Mouse (Mus musculus) liver, embryonic 13.5 days (tissue): ENCODE data around the gene Emc10. TPM values are rescaled to one million over a fixed set of nuclear protein-coding genes. Genes with fewer than 3 reads are reported as not detected.

Source experiments
- ATAC-seq: fragments of 200-750 bp; cut with Nextera tagmentation; 2 replicates; pipeline ENCODE4 v1.8.0; 2017; ENCODE audit warnings: low read depth, mild to moderate bottlenecking, moderate number of reproducible peaks, moderate library complexity
- DNase-seq: peaks from one replicate; pipeline ENCODE4 v3.0.0; 2022
- H3K27ac ChIP-seq: fragments of 300-500 bp; sonication (generic); 2 replicates; pipeline ENCODE4 v1.5.1; 2015; ENCODE audit warnings: moderate library complexity, mild to moderate bottlenecking, inconsistent platforms
- H3K27me3 ChIP-seq: fragments of 300-500 bp; sonication (generic); 2 replicates; pipeline ENCODE4 v1.6.1; 2015; ENCODE audit warnings: mild to moderate bottlenecking, inconsistent platforms
- H3K36me3 ChIP-seq: fragments of 300-500 bp; sonication (generic); 2 replicates; pipeline ENCODE4 v1.6.1; 2015; ENCODE audit warnings: mild to moderate bottlenecking, inconsistent platforms
- H3K4me1 ChIP-seq: fragments of 300-500 bp; sonication (generic); replicated peaks from 2 replicates; pipeline ENCODE4 v1.6.1; 2015; ENCODE audit warnings: inconsistent platforms
- H3K4me2 ChIP-seq: fragments of 300-500 bp; sonication (generic); 2 replicates; pipeline ENCODE4 v1.6.1; 2015; ENCODE audit warnings: inconsistent platforms, mild to moderate bottlenecking, moderate library complexity
- H3K4me3 ChIP-seq: fragments of 300-500 bp; sonication (generic); replicated peaks from 2 replicates; pipeline ENCODE4 v1.5.1; 2015; ENCODE audit warnings: mild to moderate bottlenecking, inconsistent platforms
- H3K9ac ChIP-seq: fragments of 300-500 bp; sonication (generic); 2 replicates; pipeline ENCODE4 v1.6.1; 2015; ENCODE audit warnings: mild to moderate bottlenecking, inconsistent platforms
- H3K9me3 ChIP-seq: fragments of 300-500 bp; sonication (generic); replicated peaks from 2 replicates; pipeline ENCODE4 v1.6.1; 2016; ENCODE audit warnings: inconsistent platforms
- WGBS: fragments of 180-500 bp; shearing (Covaris S2); methylation state at CpG from one replicate; pipeline ENCODE4 v1.1.7; 2015; ENCODE audit not compliant: insufficient replicate concordance; 5-methylcytosine and 5-hydroxymethylcytosine counted together
- polyA plus RNA-seq: library from polyadenylated mRNA; unstranded; fragments of >200 nt; fragmentation: Nextera tagmentation; extraction: Ambion mirVana; gene quantifications from 2 replicates; pipeline ENCODE4 v1.2.1, GENCODE M21; 2015

The Emc10 gene
- polyA plus RNA-seq, 1 experiment from 2014 or later = 43.3 TPM

DNA sequence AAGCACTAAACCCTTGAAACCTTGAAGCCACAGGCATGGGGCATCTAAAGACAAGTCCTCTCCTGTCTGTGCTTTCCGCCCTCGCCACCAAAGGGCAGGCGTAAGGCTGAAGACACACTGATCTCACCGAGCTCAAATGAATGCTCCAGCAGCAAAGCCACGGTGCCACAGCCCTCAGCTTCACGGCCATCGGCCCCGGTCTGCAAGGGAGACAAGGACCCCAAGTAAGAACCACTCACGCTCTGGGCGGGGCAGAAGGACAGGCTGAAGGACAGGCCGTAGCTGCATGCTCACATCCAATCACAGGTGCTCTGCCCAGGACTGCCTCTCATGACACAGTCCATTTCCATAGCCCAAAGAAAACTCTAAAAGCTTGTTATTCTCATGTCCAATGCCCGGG is 1.6 kb downstream of the Emc10 start:
- Histone ChIP-seq H3K4me3 (peak overlapping the region; percentile 78), H3K9ac (peak overlapping the region; percentile 86; the same call in 1 of the 2 replicates), H3K27ac (no peak overlapping the region), H3K9me3 (no peaks in the 10 kb centered on the region), H3K27me3 (peaks cover 11% of the 10 kb centered on the region), H3K36me3 (peaks cover 49% of the 10 kb centered on the region), H3K4me1 (peaks cover 44% of the 10 kb centered on the region), H3K4me2 (peak overlapping the region; percentile 95)
- DNase-seq (no peak), ATAC-seq (no peak)
- 88% methylated on average over 12 of the region's 12 CpGs for WGBS

DNA sequence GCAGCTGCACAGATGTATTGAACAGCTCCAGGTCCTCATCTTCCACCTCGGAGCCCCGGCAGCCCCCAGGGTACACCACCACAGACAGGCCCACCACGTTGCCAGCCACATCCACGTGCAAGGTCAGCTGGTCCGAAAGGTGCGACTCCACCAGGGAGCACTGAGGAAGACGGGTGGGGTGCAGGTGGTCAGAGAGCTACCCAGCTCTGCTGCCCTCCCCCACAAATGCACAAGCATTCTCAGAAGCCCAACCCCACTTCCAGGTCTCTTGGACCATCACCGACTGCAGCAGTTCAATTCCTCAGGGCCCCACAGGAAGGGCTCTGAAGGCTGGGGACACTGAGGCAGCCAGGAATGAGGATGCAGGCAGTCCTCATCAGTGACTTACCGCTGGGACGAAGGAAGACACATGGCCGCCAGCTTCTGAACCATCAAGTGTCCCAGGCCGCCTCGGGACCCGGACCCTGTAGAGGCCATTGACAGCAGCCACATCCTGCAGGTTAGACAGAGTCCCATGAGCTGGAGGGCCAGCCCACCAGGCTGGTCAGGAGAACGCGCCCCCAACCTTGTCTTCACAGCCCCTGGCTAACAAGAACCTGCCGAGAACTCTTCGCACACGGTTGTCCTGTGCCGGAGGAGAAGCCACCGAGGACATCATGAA is 4.0 kb downstream of the Emc10 start:
- H3K4me1 ChIP-seq = peaks cover 31% of the 10 kb centered on the region
- H3K36me3 ChIP-seq = peaks cover 63% of the 10 kb centered on the region
- no peak overlapping the region for H3K4me2 ChIP-seq
- H3K4me3 ChIP-seq = no peak overlapping the region
- ATAC-seq (no peak), DNase-seq (no peak)
- 89% methylated on average over 21 of the region's 21 CpGs for WGBS
- H3K9ac ChIP-seq = no peak overlapping the region
- no peaks in the 10 kb centered on the region for H3K9me3 ChIP-seq
- H3K27ac ChIP-seq = no peak overlapping the region
- H3K27me3 ChIP-seq = no peaks in the 10 kb centered on the region

DNA sequence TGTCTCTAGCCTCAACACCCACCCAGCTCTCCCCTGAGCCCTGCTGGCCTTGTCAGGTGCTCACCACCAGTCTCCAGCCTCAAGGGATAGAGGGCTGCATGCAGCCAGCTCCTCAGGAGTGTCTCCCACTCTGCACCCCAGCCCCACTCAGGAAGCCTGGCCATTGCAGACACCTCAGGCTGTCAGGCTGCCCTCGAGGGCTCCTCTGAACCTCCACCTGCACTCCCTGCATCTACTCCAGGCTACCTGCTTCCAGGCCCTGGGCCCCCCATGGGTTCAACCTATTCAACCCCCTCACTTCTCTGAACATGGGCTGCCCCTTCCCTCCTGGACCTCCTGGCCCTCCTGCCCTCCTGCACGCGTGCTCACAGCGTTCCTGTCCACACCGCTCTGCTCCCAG is 4.9 kb downstream of the Emc10 start:
- Histone ChIP-seq H3K4me1 (peaks cover 23% of the 10 kb centered on the region), H3K4me3 (no peak overlapping the region), H3K9ac (no peak overlapping the region), H3K36me3 (peaks cover 63% of the 10 kb centered on the region), H3K27me3 (no peaks in the 10 kb centered on the region), H3K9me3 (no peaks in the 10 kb centered on the region), H3K27ac (no peak overlapping the region), H3K4me2 (no peak overlapping the region)
- 87% methylated on average over 5 of the region's 5 CpGs for WGBS
- ATAC-seq (no peak), DNase-seq (no peak)

DNA sequence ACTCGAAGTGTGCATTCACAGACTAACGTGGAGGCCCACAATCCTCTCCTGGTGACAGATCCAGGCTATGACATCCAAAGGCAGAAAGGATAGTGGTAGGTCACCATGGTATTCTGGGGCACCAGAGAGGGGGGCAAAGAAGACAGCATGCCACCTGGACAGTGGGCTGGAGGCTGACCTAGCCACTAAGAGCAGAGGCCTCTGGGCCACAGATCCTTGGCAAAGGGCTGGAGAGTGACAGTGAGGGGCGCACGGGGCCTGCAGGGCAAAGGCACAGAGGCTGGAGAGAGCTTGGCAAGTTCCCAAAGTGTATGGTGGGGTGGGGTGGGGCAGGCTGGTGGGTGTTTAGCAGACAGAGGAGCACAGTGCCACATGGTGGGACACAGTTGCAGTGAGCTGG is 6.0 kb downstream of the Emc10 start:
- H3K4me2 ChIP-seq = no peak overlapping the region
- no peak for DNase-seq
- peaks cover 17% of the 10 kb centered on the region for H3K4me1 ChIP-seq
- no peak overlapping the region for H3K9ac ChIP-seq
- no peak for ATAC-seq
- no peak overlapping the region for H3K27ac ChIP-seq
- WGBS = 88% methylated on average over 4 of the region's 4 CpGs
- H3K9me3 ChIP-seq = no peaks in the 10 kb centered on the region
- H3K36me3 ChIP-seq = peaks cover 63% of the 10 kb centered on the region
- no peak overlapping the region for H3K4me3 ChIP-seq
- no peaks in the 10 kb centered on the region for H3K27me3 ChIP-seq

DNA sequence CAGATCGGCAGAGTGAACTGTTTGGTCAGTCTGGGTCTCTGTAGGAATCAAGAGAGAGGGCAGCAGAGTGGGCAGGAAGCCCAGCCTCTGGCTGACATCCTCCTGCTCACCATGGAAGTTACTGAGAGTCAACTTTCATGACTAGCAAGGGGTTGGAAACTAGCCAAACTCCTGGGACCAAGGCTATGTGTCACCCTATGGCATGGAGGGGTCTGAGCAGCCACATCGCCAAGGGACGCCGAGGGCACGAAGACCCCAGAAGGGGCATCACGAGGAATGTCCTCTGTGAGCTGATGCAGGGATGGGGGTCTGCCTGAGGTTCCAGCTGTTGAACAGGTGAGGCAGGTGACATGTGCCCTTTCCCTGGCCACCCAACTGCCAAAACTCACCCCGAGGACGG is 7.8 kb downstream of the Emc10 start:
- Histone ChIP-seq H3K4me2 (no peak overlapping the region), H3K4me1 (peaks cover 16% of the 10 kb centered on the region), H3K9me3 (no peaks in the 10 kb centered on the region), H3K27me3 (no peaks in the 10 kb centered on the region), H3K27ac (no peak overlapping the region), H3K4me3 (no peak overlapping the region), H3K9ac (no peak overlapping the region), H3K36me3 (peaks cover 51% of the 10 kb centered on the region)
- no peak for DNase-seq
- ATAC-seq = no peak
- WGBS = 80% methylated on average over 8 of the region's 8 CpGs

DNA sequence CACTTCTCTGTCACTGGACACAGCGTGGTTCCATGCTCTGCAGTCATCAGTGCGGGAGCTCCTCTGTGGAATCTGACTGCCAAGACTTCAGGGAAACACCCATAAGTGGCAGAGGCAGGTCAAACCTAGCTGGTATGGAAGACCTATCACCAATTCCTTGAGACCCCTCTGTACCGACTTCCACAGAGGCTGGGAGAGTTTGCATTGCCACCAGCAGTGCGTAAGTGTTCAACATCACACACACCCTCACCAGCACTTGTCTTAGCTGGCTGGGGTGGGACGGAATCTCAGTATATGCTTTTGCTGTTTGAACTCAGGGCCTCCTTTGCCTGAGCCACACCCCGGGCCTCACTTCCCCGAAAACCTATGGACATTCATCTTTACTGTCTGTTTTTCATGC is 8.4 kb downstream of the Emc10 start:
- Histone ChIP-seq H3K9me3 (no peaks in the 10 kb centered on the region), H3K27me3 (no peaks in the 10 kb centered on the region), H3K27ac (no peak overlapping the region), H3K4me3 (no peak overlapping the region), H3K9ac (no peak overlapping the region), H3K4me2 (no peak overlapping the region), H3K4me1 (peaks cover 19% of the 10 kb centered on the region), H3K36me3 (peaks cover 46% of the 10 kb centered on the region)
- 84% methylated on average over 7 of the region's 7 CpGs for WGBS
- DNase-seq (no peak), ATAC-seq (no peak)

DNA sequence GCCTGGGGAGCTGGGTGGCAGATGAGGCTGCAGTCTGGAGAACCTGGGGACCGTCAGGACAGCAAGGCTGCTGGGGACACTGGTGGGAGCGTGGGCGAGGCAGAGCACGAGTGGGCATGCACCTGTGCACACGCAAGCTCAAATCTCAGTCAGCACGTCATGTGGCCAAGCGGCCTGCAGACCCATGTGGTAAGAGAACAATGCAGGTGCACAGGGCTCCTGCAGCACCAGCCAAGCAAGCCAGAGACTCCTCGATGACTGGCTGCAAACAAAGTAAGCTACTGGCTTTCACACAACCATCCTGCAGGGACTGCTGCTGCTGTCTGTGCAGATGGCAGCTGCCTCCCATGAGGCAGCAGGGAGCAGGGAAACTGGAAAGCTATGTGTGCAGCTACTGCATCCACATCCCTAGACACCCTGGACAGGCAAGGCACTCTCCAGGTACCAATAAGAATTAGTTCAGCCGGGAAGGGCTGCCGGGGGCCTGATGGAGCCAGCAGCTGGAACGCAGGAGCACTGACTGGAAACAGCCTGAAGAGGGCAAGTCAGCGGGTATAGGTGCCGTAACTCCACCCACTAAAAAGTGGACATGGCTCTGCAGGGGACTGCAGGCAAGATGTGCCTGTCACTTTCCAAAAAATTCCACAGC is 9.3 kb downstream of the Emc10 start:
- Histone ChIP-seq H3K36me3 (peaks cover 37% of the 10 kb centered on the region), H3K4me2 (no peak overlapping the region), H3K27ac (no peak overlapping the region), H3K9me3 (no peaks in the 10 kb centered on the region), H3K4me3 (no peak overlapping the region), H3K4me1 (peaks cover 26% of the 10 kb centered on the region), H3K27me3 (0 out of 2 replicates have a peak, but pooled peaks cover 4% of the 10 kb centered on the region), H3K9ac (no peak overlapping the region)
- DNase-seq (no peak), ATAC-seq (no peak)
- 70% methylated on average over 13 of the region's 13 CpGs for WGBS

DNA sequence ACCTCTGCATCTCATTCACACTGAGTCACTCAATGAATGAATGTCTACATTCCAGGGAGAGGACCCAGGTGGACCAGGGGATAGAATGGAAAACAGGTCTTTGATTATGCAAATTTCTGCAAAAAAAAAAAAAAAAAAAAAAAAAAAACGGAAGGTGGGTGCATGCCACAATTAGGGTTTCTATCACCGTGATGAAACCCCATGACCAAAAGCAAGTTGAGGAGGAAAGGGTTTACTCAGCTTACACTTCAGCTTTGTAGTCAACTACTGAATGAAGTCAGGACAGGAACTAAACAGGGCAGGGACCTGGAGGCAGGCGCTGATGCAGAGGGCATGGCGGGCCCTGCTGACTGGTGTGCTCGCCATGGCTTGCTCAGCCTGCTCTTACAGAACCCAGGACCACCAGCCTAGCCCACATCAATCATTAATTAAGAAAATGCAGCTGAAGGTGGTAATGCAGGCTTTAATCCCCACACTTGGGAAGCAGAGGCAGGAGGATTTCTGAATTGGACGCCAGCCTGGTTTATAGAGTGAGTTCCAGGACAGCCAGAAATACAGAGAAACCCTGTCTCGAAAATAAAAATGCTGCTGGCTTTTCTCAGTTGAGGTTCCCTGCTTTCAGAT is 10.6 kb downstream of the Emc10 start:
- H3K36me3 ChIP-seq = peaks cover 24% of the 10 kb centered on the region
- ATAC-seq (no peak), DNase-seq (no peak)
- no peak overlapping the region for H3K4me3 ChIP-seq
- H3K4me2 ChIP-seq = no peak overlapping the region
- H3K27ac ChIP-seq = no peak overlapping the region
- H3K9me3 ChIP-seq = no peaks in the 10 kb centered on the region
- peaks cover 15% of the 10 kb centered on the region for H3K27me3 ChIP-seq
- H3K9ac ChIP-seq = no peak overlapping the region
- WGBS = 59% methylated on average over 7 of the region's 7 CpGs
- H3K4me1 ChIP-seq = peaks cover 38% of the 10 kb centered on the region

DNA sequence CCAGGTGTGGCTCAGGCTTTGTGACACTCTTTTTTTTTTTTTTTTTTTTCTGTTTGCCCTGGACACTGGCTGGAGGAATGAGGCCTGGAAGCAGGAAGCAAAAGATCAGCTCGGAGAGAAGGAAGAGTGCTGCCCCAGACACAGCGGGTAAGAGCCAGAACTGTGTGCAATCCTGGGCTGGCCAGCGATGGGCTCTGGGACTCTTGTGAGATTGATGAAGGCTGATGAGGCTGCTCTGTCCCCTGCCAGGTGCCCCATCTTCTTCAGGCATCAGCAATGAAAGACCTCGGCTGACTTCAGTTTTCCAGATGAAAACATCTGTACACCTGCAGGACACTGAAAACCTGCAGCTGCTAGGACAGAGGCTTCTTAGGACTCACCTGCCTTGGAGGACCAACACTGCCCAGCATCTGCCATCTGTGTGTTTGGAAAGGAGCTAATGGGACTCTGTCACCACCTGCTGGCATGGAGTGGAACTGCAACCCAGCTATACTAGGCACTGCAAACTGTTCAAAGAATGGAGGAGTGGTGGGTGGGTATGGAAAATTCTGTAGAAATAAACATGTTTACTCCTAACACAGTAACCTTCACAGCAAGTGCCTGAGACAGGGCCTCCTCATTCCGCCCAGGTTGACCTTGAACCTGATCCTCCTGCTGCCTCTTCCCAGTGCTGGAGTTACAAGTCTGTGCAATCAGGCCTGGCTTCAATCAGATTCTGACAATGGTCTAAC is 11.3 kb downstream of the Emc10 start:
- ATAC-seq = peak; percentile 24; the same call in 1 of the 2 replicates
- Histone ChIP-seq H3K27ac (peak overlapping the region; percentile 67), H3K4me1 (peaks cover 45% of the 10 kb centered on the region), H3K27me3 (peaks cover 22% of the 10 kb centered on the region), H3K4me3 (no peak overlapping the region), H3K9ac (peak overlapping the region; percentile 22; the same call in 1 of the 2 replicates), H3K9me3 (no peaks in the 10 kb centered on the region), H3K36me3 (peaks cover 17% of the 10 kb centered on the region), H3K4me2 (no peak overlapping the region)
- DNase-seq = peak; percentile 71
- WGBS = 29% methylated on average over 5 of the region's 5 CpGs

DNA sequence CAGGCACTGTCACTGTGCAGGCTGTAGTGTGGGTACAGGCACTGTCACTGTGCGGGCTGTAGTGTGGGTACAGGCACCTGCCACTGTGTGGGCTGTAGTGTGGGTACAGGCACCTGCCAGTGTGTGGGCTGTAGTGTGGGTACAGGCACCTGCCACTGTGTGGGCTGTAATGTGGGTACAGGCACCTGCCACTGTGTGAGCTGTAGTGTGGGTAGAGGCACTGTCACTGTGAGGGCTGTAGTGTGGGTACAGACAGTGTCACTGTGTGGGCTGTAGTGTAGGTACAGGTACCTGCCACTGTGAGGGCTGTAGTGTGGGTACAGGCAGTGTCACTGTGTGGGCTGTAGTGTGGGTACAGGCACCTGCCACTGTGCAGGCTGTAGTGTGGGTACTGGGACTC is 12.2 kb downstream of the Emc10 start:
- no peak for DNase-seq
- Histone ChIP-seq H3K36me3 (peaks cover 8% of the 10 kb centered on the region), H3K9ac (no peak overlapping the region; the same call in 1 of the 2 replicates), H3K9me3 (no peaks in the 10 kb centered on the region), H3K27me3 (peaks cover 31% of the 10 kb centered on the region), H3K4me2 (no peak overlapping the region), H3K4me3 (no peak overlapping the region), H3K4me1 (peaks cover 52% of the 10 kb centered on the region), H3K27ac (peak overlapping the region; percentile 67)
- ATAC-seq = no peak
- 94% methylated on average over 1 of the region's 1 CpGs for WGBS

DNA sequence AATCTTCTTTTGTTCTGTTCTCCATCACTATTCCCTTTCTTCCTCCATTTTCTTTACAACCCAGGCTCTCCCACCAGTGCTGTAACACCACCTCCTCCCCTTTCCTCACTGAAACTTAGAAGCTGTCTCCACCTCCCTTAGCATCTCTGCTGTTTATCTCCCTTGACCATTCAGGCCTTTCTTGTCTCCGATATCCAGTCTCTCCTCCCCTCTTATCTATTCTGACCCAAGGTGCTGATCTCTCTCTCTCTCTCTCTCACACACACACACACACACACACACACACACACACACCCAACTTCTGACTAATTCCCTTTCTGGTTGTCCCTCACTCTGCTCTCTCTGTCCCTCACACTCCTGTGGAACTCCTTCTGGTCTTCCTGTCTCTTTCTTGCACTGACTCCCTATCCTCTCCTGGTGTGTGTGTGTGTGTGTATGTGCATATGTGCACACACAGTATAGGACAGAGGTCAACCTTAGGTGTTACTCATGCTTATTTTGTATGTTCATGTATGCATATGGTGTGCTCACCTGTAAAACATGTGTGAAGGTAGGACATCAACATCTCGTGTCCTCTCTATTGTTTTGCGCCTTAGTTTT is 13.4 kb downstream of the Emc10 start:
- peak; percentile 66 for DNase-seq
- ATAC-seq = peak; percentile 94
- peaks cover 61% of the 10 kb centered on the region for H3K4me1 ChIP-seq

More for the DNA sequence above, 13.4 kb downstream of the Emc10 start:
- Histone ChIP-seq H3K27me3 (peaks cover 42% of the 10 kb centered on the region), H3K9me3 (no peaks in the 10 kb centered on the region), H3K4me3 (peak overlapping the region; percentile 24), H3K36me3 (no peaks in the 10 kb centered on the region), H3K9ac (peak overlapping the region; percentile 77), H3K4me2 (peak overlapping the region; percentile 68), H3K27ac (peak overlapping the region; percentile 94)
- 40% methylated on average over 3 of the region's 3 CpGs for WGBS
